Mouse (Mus musculus) midbrain, postnatal 0 days (tissue): ENCODE measurements around the gene Phldb2. TPM values are rescaled to one million over a fixed set of nuclear protein-coding genes. Genes with fewer than 3 reads are reported as not detected.

Source experiments
- ATAC-seq: fragments of 200-750 bp; cut with Nextera tagmentation; 2 replicates; pipeline ENCODE4 v1.8.0; 2017; ENCODE audit warnings: moderate number of reproducible peaks, mild to moderate bottlenecking, moderate TSS enrichment, moderate library complexity; ENCODE audit not compliant: low FRiP score
- DNase-seq: peaks from one replicate; pipeline ENCODE4 v3.0.0-alpha.2; 2015; ENCODE audit warnings: low spot score
- H3K27ac ChIP-seq: fragments of 300-500 bp; sonication (generic); 2 replicates; pipeline ENCODE4 v1.5.1; 2014; ENCODE audit warnings: low read depth, mild to moderate bottlenecking, low read length, mixed read lengths
- H3K27me3 ChIP-seq: fragments of 300-500 bp; sonication (generic); 2 replicates; pipeline ENCODE4 v1.6.1; 2014; ENCODE audit warnings: low read length, control low read depth, mixed read lengths; ENCODE audit not compliant: insufficient read depth
- H3K36me3 ChIP-seq: fragments of 300-500 bp; sonication (generic); 2 replicates; pipeline ENCODE4 v1.6.1; 2014; ENCODE audit warnings: low read length, control low read depth, mixed read lengths; ENCODE audit not compliant: insufficient read depth
- H3K4me1 ChIP-seq: fragments of 300-500 bp; sonication (generic); 2 replicates; pipeline ENCODE4 v1.6.1; 2014; ENCODE audit warnings: mild to moderate bottlenecking, control low read depth, antibody characterized with exemption, low read length, mixed read lengths; ENCODE audit not compliant: insufficient read depth
- H3K4me2 ChIP-seq: fragments of 300-500 bp; sonication (generic); 2 replicates; pipeline ENCODE4 v1.6.1; 2014; ENCODE audit warnings: low read depth, mild to moderate bottlenecking, low read length, mixed read lengths; ENCODE audit not compliant: poor library complexity, severe bottlenecking
- H3K4me3 ChIP-seq: fragments of 300-500 bp; sonication (generic); 2 replicates; pipeline ENCODE4 v1.5.1; 2014; ENCODE audit warnings: low read depth, mild to moderate bottlenecking, low read length, moderate library complexity
- H3K9ac ChIP-seq: fragments of 300-500 bp; sonication (generic); replicated peaks from 2 replicates; pipeline ENCODE4 v1.6.1; 2014; ENCODE audit warnings: mild to moderate bottlenecking, low read length, moderate library complexity, mixed read lengths; ENCODE audit not compliant: poor library complexity, severe bottlenecking
- H3K9me3 ChIP-seq: fragments of 300-500 bp; sonication (generic); 2 replicates; pipeline ENCODE4 v1.6.1; 2016; ENCODE audit warnings: low read length, control low read depth
- CTCF ChIP-seq: IDR thresholded peaks from 2 replicates; pipeline ENCODE4 v1.5.1; 2016; ENCODE audit warnings: antibody characterized with exemption, mild to moderate bottlenecking
- WGBS: fragments of 180-500 bp; shearing (Covaris S2); extraction: QIAGEN DNeasy Blood & Tissue Kit; methylation state at CpG from one replicate; pipeline ENCODE4 v1.1.7; 2014; 5-methylcytosine and 5-hydroxymethylcytosine counted together
- polyA plus RNA-seq: library from polyadenylated mRNA; unstranded; fragments of >200 nt; fragmentation: Nextera tagmentation; extraction: Ambion mirVana; gene quantifications from 2 replicates; pipeline ENCODE4 v1.2.1, GENCODE M21; 2015
- total RNA-seq: library from RNA; depleted of rRNA; stranded (reverse); fragments of >200 nt; gene quantifications from 2 replicates; pipeline ENCODE4 v1.2.3, GENCODE M21; 2014

The Phldb2 gene
- total and polyA plus RNA-seq, 2 experiments from 2014 or later: 4.2 to 4.5 TPM

DNA sequence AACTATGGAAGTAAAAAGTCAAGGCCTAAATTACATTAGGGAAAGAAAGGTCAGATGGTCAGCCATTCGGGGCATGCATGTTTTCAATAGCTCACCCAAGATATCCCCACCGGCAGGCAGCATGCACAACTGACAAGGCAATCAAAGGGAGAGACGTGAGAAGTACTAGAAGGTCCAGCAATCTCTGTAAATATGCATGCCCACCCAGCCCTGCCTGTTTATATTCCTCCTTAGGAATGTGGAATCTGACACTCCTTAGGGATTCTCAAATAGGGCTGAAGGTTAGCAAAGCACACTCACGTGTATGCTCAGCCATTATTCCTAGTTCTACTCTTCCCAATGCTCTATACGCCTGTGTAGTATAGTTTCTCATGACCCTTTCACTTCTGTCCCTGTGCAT, 9.7 kb upstream of the Phldb2 start:
- Histone ChIP-seq H3K4me2 (no peak overlapping the region), H3K4me1 (no peaks in the 10 kb centered on the region), H3K27ac (no peak overlapping the region), H3K4me3 (no peak overlapping the region), H3K9ac (no peak overlapping the region), H3K36me3 (peaks cover 5% of the 10 kb centered on the region; the same call in 1 of the 2 replicates), H3K9me3 (no peaks in the 10 kb centered on the region), H3K27me3 (no peaks in the 10 kb centered on the region)
- TF ChIP-seq CTCF: no peak
- DNase-seq: no peak
- WGBS: 80% methylated on average over 5 of the region's 5 CpGs
- ATAC-seq: no peak

DNA sequence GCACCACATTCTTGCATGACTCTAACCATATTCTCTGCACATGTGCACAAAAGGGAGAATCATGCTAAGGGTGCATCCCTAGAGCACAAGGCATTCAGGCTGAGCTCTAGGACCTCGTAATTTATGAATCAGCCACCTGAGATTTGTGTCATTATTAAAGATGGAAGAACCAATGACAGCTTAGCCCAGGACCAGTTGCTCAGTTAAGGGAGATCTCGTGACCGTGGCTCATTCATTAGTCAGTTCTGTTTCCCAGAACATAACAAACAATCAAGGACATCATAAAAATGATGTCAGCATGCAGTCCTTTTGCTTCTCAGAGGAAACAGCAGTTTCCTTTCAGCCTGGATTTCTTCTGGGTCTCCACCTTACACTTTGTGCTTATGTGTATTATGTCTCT, 7.6 kb upstream of the Phldb2 start:
- Histone ChIP-seq H3K27ac (no peak overlapping the region), H3K4me3 (no peak overlapping the region), H3K4me2 (no peak overlapping the region), H3K9ac (no peak overlapping the region), H3K27me3 (no peaks in the 10 kb centered on the region), H3K9me3 (no peaks in the 10 kb centered on the region), H3K36me3 (peaks cover 7% of the 10 kb centered on the region; the same call in 1 of the 2 replicates), H3K4me1 (no peaks in the 10 kb centered on the region)
- no peak for ATAC-seq
- 88% methylated on average over 3 of the region's 3 CpGs for WGBS
- no peak for TF ChIP-seq CTCF
- no peak for DNase-seq

DNA sequence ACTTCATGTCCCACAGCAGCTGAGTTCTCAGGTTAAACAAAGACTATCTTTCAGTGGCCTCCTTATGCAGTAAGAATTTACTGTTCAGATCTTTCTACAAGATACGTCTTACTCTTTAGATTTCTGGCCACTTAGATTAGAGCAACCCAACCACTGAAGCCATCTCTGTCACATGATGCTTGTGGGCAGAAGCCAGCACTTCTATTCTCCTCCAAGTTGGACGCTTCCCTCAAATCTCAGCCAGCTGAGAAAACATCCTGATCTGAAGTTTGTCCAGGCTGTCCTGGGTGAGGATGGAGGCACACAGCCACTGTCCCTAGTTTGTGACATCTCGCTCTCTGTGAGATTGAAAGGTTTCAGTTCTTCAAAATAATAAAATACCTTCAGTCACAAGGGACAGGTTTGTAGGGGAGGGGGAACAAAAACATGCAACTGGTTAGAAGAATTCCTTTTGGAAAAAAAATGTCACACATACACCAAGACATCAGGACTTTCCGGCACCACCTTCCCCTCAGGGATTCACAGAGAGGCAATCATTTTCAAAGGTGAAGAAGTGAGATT, 3.1 kb upstream of the Phldb2 start:
- H3K36me3 ChIP-seq: 0 out of 2 replicates have a peak, but pooled peaks cover 2% of the 10 kb centered on the region
- no peak overlapping the region for H3K4me2 ChIP-seq
- H3K4me3 ChIP-seq: no peak overlapping the region
- H3K9ac ChIP-seq: no peak overlapping the region
- TF ChIP-seq CTCF: no peak
- no peaks in the 10 kb centered on the region for H3K4me1 ChIP-seq
- no peaks in the 10 kb centered on the region for H3K9me3 ChIP-seq
- ATAC-seq (no peak), DNase-seq (no peak)
- WGBS: 88% methylated on average over 4 of the region's 4 CpGs
- H3K27me3 ChIP-seq: no peaks in the 10 kb centered on the region
- H3K27ac ChIP-seq: no peak overlapping the region

DNA sequence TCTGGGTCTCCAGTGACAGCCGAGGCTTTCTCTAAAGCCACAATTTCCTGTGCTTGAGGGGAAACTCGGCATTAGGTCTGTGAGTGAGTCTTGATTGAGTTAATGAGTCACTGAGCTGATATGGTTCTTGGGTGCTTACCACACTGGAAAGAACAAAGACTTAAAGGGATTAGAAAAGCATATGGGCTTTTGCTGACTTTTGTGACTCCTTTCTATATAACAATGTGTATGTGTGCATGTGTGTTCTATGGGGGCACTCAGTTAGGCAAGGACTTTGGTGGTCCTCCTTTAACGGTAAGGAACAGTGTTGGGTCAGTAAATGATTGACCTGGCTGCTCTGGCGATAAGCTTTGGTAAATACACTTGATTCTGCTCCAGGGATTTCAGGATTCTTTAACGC, 897 bp downstream of the Phldb2 start:
- ATAC-seq (no peak), DNase-seq (no peak)
- H3K9ac ChIP-seq: no peak overlapping the region
- H3K4me3 ChIP-seq: no peak overlapping the region
- H3K36me3 ChIP-seq: no peaks in the 10 kb centered on the region
- H3K4me1 ChIP-seq: no peaks in the 10 kb centered on the region
- WGBS: 72% methylated on average over 5 of the region's 5 CpGs
- H3K27me3 ChIP-seq: no peaks in the 10 kb centered on the region
- no peak for TF ChIP-seq CTCF
- H3K4me2 ChIP-seq: no peak overlapping the region
- no peak overlapping the region for H3K27ac ChIP-seq
- H3K9me3 ChIP-seq: no peaks in the 10 kb centered on the region

DNA sequence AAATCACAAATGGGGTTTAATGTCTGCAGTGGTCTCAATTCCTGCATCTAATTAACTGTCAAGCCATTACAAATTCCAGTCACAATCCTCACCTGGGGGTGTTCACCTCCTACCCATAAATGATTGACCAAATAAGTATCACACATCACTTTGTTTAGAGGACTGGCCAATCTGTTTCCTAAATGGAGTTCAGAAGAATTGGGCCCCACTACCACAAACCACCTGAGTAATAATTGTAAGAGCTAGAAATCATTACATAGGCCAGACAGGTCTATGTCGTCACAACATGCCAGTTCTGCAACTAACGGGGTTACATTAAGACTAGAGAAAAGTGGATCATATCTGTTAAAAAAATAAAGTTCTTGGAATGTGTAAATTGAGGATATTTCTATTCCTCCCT, 1.4 kb downstream of the Phldb2 start:
- ATAC-seq (no peak), DNase-seq (no peak)
- no peaks in the 10 kb centered on the region for H3K27me3 ChIP-seq
- H3K9ac ChIP-seq: no peak overlapping the region
- H3K4me3 ChIP-seq: no peak overlapping the region
- no peaks in the 10 kb centered on the region for H3K4me1 ChIP-seq
- TF ChIP-seq CTCF: no peak
- H3K9me3 ChIP-seq: no peaks in the 10 kb centered on the region
- 96% methylated on average over 2 of the region's 2 CpGs for WGBS
- H3K27ac ChIP-seq: no peak overlapping the region
- no peak overlapping the region for H3K4me2 ChIP-seq
- H3K36me3 ChIP-seq: no peaks in the 10 kb centered on the region

DNA sequence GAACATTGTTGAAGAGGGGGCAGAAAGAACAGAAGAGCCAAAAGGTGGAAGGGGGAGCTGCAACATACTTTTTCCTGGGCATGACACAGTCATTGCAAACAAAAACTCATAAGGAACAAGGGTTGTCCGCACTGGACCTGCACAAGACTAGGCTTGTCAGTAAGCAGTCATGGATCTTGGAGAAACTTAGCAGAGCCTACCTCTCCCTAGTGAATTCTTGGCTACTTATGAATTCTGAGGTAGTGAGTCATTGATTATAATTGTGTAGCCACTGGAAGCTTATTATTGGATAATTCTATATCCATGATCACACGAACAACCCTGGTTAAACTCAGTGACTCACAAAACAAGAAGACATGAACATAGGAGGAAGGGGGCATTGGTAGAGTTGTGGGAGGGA, 7.1 kb downstream of the Phldb2 start:
- no peaks in the 10 kb centered on the region for H3K27me3 ChIP-seq
- DNase-seq: no peak
- 94% methylated on average over 2 of the region's 2 CpGs for WGBS

More for the DNA sequence above, 7.1 kb downstream of the Phldb2 start:
- Histone ChIP-seq H3K27ac (no peak overlapping the region), H3K36me3 (no peaks in the 10 kb centered on the region), H3K4me1 (no peaks in the 10 kb centered on the region), H3K9me3 (no peaks in the 10 kb centered on the region), H3K9ac (no peak overlapping the region), H3K4me2 (no peak overlapping the region), H3K4me3 (no peak overlapping the region)
- no peak for ATAC-seq
- TF ChIP-seq CTCF: no peak
